Mouse (Mus musculus) lung, adult 2 months (tissue): ENCODE measurements around the gene Tenm3. TPM values are rescaled to one million over a fixed set of nuclear protein-coding genes. Genes with fewer than 3 reads are reported as not detected.

ENCODE experiments used
- DNase-seq: peaks from one replicate; pipeline ENCODE4 v3.0.0; 2022
- H3K4me1 ChIP-seq: fragments of 200-500 bp; 2 replicates; pipeline ENCODE4 v1.6.1; 2011; ENCODE audit warnings: low read length; ENCODE audit not compliant: control insufficient read depth, insufficient read depth
- H3K4me3 ChIP-seq: fragments of 200-500 bp; replicated peaks from 2 replicates; pipeline ENCODE3; 2011; ENCODE audit warnings: low read depth, mild to moderate bottlenecking, control low read depth, low read length; ENCODE audit errors: extremely low read depth
- CTCF ChIP-seq: fragments of 200-500 bp; IDR thresholded peaks from 2 replicates; pipeline ENCODE4 v1.5.1; 2011; ENCODE audit warnings: mild to moderate bottlenecking, low read length, control low read depth; ENCODE audit not compliant: insufficient read depth
- POLR2A ChIP-seq: fragments of 200-500 bp; IDR thresholded peaks from 2 replicates; pipeline ENCODE4 v1.6.1; 2011; ENCODE audit warnings: low read depth, mild to moderate bottlenecking, control low read depth, low read length, borderline replicate concordance; ENCODE audit errors: extremely low read depth
- WGBS: fragments of 180-500 bp; shearing (Covaris S2); methylation state at CpG from one replicate; pipeline ENCODE4 v1.1.7; 2018; 5-methylcytosine and 5-hydroxymethylcytosine counted together
- polyA plus RNA-seq: library from polyadenylated mRNA; depleted of rRNA; stranded (reverse); fragments of >200 nt; gene quantifications from 2 replicates; pipeline ENCODE4 v1.2.3, GENCODE M21; 2012

The Tenm3 gene
- polyA plus RNA-seq, 1 experiment: 1.1 TPM

GRCm38 (mm10) chr8:48728833-48729690 lies 114.7 kb downstream of the Tenm3 start:
- DNase-seq: no peak
- TF ChIP-seq POLR2A (no peak), CTCF (no peak)
- Histone ChIP-seq H3K4me3 (no peak overlapping the region), H3K4me1 (no peaks in the 10 kb centered on the region)
- WGBS: 86% methylated on average over 21 of the region's 21 CpGs

GRCm38 (mm10) chr8:48728006-48728405 lies 115.7 kb downstream of the Tenm3 start:
- H3K4me1 ChIP-seq: no peaks in the 10 kb centered on the region
- TF ChIP-seq CTCF (no peak), POLR2A (no peak)
- no peak for DNase-seq
- no peak overlapping the region for H3K4me3 ChIP-seq
- 96% methylated on average over 6 of the region's 6 CpGs for WGBS

- DNase-seq: no peak
- WGBS: 42% methylated on average over 14 of the region's 14 CpGs
- Histone ChIP-seq H3K4me3 (no peak overlapping the region), H3K4me1 (no peaks in the 10 kb centered on the region)
- no peak for TF ChIP-seq POLR2A
- TF ChIP-seq CTCF: no peak
Observed at GRCm38 (mm10) chr8:48722744-48723143, 121.0 kb downstream of the Tenm3 start.

- WGBS: 77% methylated on average over 7 of the region's 7 CpGs
- no peak for DNase-seq
- Histone ChIP-seq H3K4me3 (no peak overlapping the region), H3K4me1 (no peaks in the 10 kb centered on the region)
- TF ChIP-seq POLR2A (no peak), CTCF (no peak)
Observed at GRCm38 (mm10) chr8:48722318-48722717, 121.4 kb downstream of the Tenm3 start.

GRCm38 (mm10) chr8:48721376-48721775 lies 122.4 kb downstream of the Tenm3 start:
- Histone ChIP-seq H3K4me3 (no peak overlapping the region), H3K4me1 (no peaks in the 10 kb centered on the region)
- TF ChIP-seq CTCF (no peak), POLR2A (no peak)
- 90% methylated on average over 12 of the region's 12 CpGs for WGBS
- no peak for DNase-seq

- TF ChIP-seq CTCF: no peak
- TF ChIP-seq POLR2A: no peak
- WGBS: 61% methylated on average over 9 of the region's 9 CpGs
Observed at GRCm38 (mm10) chr8:48715616-48716015, 128.1 kb downstream of the Tenm3 start.

GRCm38 (mm10) chr8:48706666-48707065 lies 137.1 kb downstream of the Tenm3 start:
- TF ChIP-seq CTCF: no peak
- no peak for TF ChIP-seq POLR2A
- 85% methylated on average over 6 of the region's 6 CpGs for WGBS
- no peak for DNase-seq
- Histone ChIP-seq H3K4me1 (no peaks in the 10 kb centered on the region), H3K4me3 (no peak overlapping the region)

More at GRCm38 (mm10) chr8:48715616-48716015, 128.1 kb downstream of the Tenm3 start:
- Histone ChIP-seq H3K4me1 (no peaks in the 10 kb centered on the region), H3K4me3 (no peak overlapping the region)
- no peak for DNase-seq

- no peak overlapping the region for H3K4me3 ChIP-seq
- TF ChIP-seq CTCF (no peak), POLR2A (no peak)
- no peaks in the 10 kb centered on the region for H3K4me1 ChIP-seq
- no peak for DNase-seq
- 86% methylated on average over 10 of the region's 10 CpGs for WGBS
Observed at GRCm38 (mm10) chr8:48704885-48705515, 138.8 kb downstream of the Tenm3 start.

GRCm38 (mm10) chr8:48704485-48704884 lies 139.3 kb downstream of the Tenm3 start:
- WGBS: 67% methylated on average over 6 of the region's 6 CpGs
- no peak for DNase-seq

More at GRCm38 (mm10) chr8:48704485-48704884, 139.3 kb downstream of the Tenm3 start:
- H3K4me3 ChIP-seq: no peak overlapping the region
- TF ChIP-seq CTCF (no peak), POLR2A (no peak)
- H3K4me1 ChIP-seq: no peaks in the 10 kb centered on the region
